31 mouse cellular contexts compared by ENCODE assay signal in the genomic region with DNA sequence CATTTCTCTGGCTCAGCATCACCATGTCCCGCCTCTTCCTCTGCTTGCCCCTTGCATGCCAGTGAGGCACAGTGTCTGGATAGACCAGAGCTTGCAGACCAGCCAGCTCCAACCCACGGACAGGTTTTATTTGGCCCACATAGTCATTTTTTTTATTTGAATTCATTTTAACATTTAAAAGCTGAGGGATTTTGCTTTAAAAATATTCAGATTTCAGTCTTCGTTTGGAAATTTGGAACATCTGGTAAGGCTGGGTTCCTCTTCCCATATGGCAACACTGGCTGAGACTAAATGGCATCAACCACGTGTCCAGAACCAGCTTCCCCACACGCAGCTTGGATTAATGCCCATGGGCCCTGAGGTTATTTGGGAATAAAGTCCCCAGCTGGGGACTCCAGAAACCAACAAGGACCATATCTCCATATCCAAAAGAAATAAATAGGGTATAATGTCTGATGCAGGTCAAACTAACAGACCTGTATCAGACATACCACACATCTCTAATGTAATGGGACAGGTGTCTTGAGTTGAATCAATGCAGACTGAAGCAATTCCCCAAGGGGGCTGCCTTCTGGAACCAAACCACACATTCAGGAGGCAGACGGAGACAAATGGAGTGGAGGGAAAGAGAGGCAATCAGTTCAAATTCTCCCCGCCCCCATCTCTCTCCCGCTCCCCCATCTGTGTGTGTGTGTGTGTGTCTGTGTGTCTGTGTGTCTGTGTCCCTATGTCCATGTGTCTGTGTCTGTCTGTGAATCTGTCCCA. TPM values are rescaled to one million over a fixed set of nuclear protein-coding genes. Genes with fewer than 3 reads are reported as not detected.
DNase-seq lines count a peak whose midpoint lies in the region; ATAC-seq lines count a peak whose summit lies in the region.
"Had no signal": no experiment of that assay in that cellular context is flagged by ENCODE, and none has a peak within 500 bp of the region (broad histone marks: within the 10 kb centered on the region; RNA-seq: fewer than 3 reads in every experiment).

No protein-coding gene starts in this region.

- peaks cover 36% of the 10 kb centered on the region for H3K4me1 ChIP-seq in hindbrain, embryonic 13.5 days (replicated peaks)
- no peaks in the 10 kb centered on the region; the same call in none of the 2 replicates for H3K4me1 ChIP-seq in hindbrain, embryonic 11.5 days (replicated peaks; ENCODE audit: control insufficient read depth, insufficient read depth, low read length)
- peaks cover 43% of the 10 kb centered on the region for H3K4me1 ChIP-seq in neural tube, embryonic 13.5 days (replicated peaks)

- ATAC-seq in cerebellum, adult (ENCODE audit: insufficient number of reproducible peaks, low FRiP score, low TSS enrichment) = no peak
- ATAC-seq in hindbrain, embryonic 13.5 days (ENCODE audit: low FRiP score) = no peak
- no peak for ATAC-seq in hindbrain, embryonic 11.5 days (ENCODE audit: low FRiP score)
- ATAC-seq in neural tube, embryonic 13.5 days (ENCODE audit: low read depth) = no peak
- ATAC-seq: activated CD4-positive, CD25-positive, alpha-beta regulatory T cell, adult 4 months; forebrain, embryonic 16.5 days; inflammation-experienced regulatory T-cells, adult 6 months; midbrain, embryonic 15.5 days had no signal

- no peaks in the 10 kb centered on the region for H3K36me3 ChIP-seq in hindbrain, embryonic 13.5 days
- H3K36me3 ChIP-seq in hindbrain, embryonic 11.5 days (ENCODE audit: control insufficient read depth, insufficient read depth, low read length) = no peaks in the 10 kb centered on the region
- H3K36me3 ChIP-seq in neural tube, embryonic 13.5 days = no peaks in the 10 kb centered on the region
- H3K36me3 ChIP-seq: embryonic facial prominence, embryonic 13.5 days; heart, embryonic 12.5 days; hindbrain, embryonic 15.5 days; kidney, embryonic 15.5 days; limb, embryonic 12.5 days; liver, embryonic 15.5 days; midbrain, embryonic 15.5 days had no signal

- 0 out of 2 replicates have a peak overlapping the region, but pooled peaks have one; percentile 30 for H3K27ac ChIP-seq in hindbrain, embryonic 13.5 days
- no peak overlapping the region for H3K27ac ChIP-seq in hindbrain, embryonic 11.5 days (ENCODE audit: low read depth, low read length)
- peak overlapping the region; percentile 24; the same call in 1 of the 2 replicates for H3K27ac ChIP-seq in neural tube, embryonic 13.5 days (replicated peaks)
- H3K27ac ChIP-seq: embryonic facial prominence, embryonic 13.5 days; forebrain, embryonic 10.5 days; hindbrain, embryonic 15.5 days; kidney, embryonic 15.5 days; limb, embryonic 12.5 days; liver, embryonic 15.5 days; midbrain, embryonic 15.5 days had no signal

- H3K9me3 ChIP-seq in hindbrain, embryonic 13.5 days = no peaks in the 10 kb centered on the region
- H3K9me3 ChIP-seq in hindbrain, embryonic 11.5 days (ENCODE audit: control insufficient read depth, low read length) = no peaks in the 10 kb centered on the region
- H3K9me3 ChIP-seq in neural tube, embryonic 13.5 days = no peaks in the 10 kb centered on the region
- H3K9me3 ChIP-seq: embryonic facial prominence, embryonic 13.5 days; forebrain, embryonic 10.5 days; heart, embryonic 12.5 days; hindbrain, embryonic 15.5 days; kidney, embryonic 15.5 days; limb, embryonic 12.5 days; liver, embryonic 15.5 days; midbrain, embryonic 15.5 days had no signal

- 55% methylated on average over 8 of the region's 8 CpGs for WGBS in hindbrain, embryonic 13.5 days
- WGBS in hindbrain, embryonic 11.5 days = 66% methylated on average over 8 of the region's 8 CpGs
- WGBS in neural tube, embryonic 13.5 days = 53% methylated on average over 8 of the region's 8 CpGs

- no peak overlapping the region for H3K4me3 ChIP-seq in hindbrain, embryonic 13.5 days
- H3K4me3 ChIP-seq in hindbrain, embryonic 11.5 days (ENCODE audit: low read depth, low read length) = no peak overlapping the region
- no peak overlapping the region for H3K4me3 ChIP-seq in neural tube, embryonic 13.5 days
- H3K4me3 ChIP-seq: embryonic facial prominence, embryonic 13.5 days; forebrain, embryonic 10.5 days; heart, embryonic 12.5 days; hindbrain, embryonic 15.5 days; kidney, embryonic 15.5 days; limb, embryonic 12.5 days; liver, embryonic 15.5 days; midbrain, embryonic 15.5 days had no signal

- no peak overlapping the region for H3K4me2 ChIP-seq in hindbrain, embryonic 13.5 days
- H3K4me2 ChIP-seq in hindbrain, embryonic 11.5 days (replicated peaks; ENCODE audit: low read depth, low read length) = no peak overlapping the region
- H3K4me2 ChIP-seq in neural tube, embryonic 13.5 days = no peak overlapping the region
- H3K4me2 ChIP-seq: embryonic facial prominence, embryonic 13.5 days; heart, embryonic 12.5 days; hindbrain, embryonic 15.5 days; kidney, embryonic 15.5 days; limb, embryonic 12.5 days; liver, embryonic 15.5 days; lung, embryonic 14.5 days; midbrain, embryonic 15.5 days had no signal

- no peak overlapping the region for H3K9ac ChIP-seq in hindbrain, embryonic 13.5 days
- H3K9ac ChIP-seq in hindbrain, embryonic 11.5 days (ENCODE audit: low read depth, low read length) = no peak overlapping the region
- no peak overlapping the region for H3K9ac ChIP-seq in neural tube, embryonic 13.5 days
- H3K9ac ChIP-seq: embryonic facial prominence, embryonic 13.5 days; heart, embryonic 12.5 days; hindbrain, embryonic 15.5 days; kidney, embryonic 15.5 days; limb, embryonic 12.5 days; liver, embryonic 15.5 days; lung, embryonic 14.5 days; midbrain, embryonic 15.5 days had no signal

- DNase-seq in cerebellum, adult 11-12 months = peak; percentile 16
- no peak for DNase-seq in hindbrain, embryonic 11.5 days (ENCODE audit: low spot score)
- DNase-seq in neural tube, embryonic 10.5 days (ENCODE audit: extremely low spot score, low spot score) = no peak
- DNase-seq in left cerebral cortex, postnatal 4 days = peak; percentile 43
- no peak for DNase-seq in heart, adult 8-10 months (ENCODE audit: low spot score)
- DNase-seq: adrenal gland, adult 2 months; adrenal gland, postnatal 36 days; cerebellum, adult 9-11 months; gastrocnemius, postnatal 14 days; heart, postnatal 4 days; kidney, adult 18-20 months; kidney, postnatal 36 days; lung, embryonic 14.5 days; lung, postnatal 14 days had no signal

- intact Hi-C loops in left cerebral cortex, postnatal 4 days (cut with DNase I) = no loop called here

- H3K27me3 ChIP-seq in hindbrain, embryonic 13.5 days = no peaks in the 10 kb centered on the region
- H3K27me3 ChIP-seq in hindbrain, embryonic 11.5 days (ENCODE audit: control insufficient read depth, insufficient read depth, low read length) = no peaks in the 10 kb centered on the region
- H3K27me3 ChIP-seq in neural tube, embryonic 13.5 days = no peaks in the 10 kb centered on the region
- H3K27me3 ChIP-seq: CH12.LX; hindbrain, embryonic 15.5 days; midbrain, embryonic 15.5 days had no signal

RNA-seq across cellular contexts. Expression of gene Ttyh1, which starts 2.0 kb away (rescaled TPM):
- 132 and 138 TPM in 2 replicates for polyA plus RNA-seq in hindbrain, embryonic 13.5 days (2015; fragmentation: Nextera tagmentation; extraction: Ambion mirVana)
- 61.0 and 66.6 TPM in 2 replicates for polyA plus RNA-seq in hindbrain, embryonic 11.5 days (2014; fragmentation: Nextera tagmentation; extraction: Ambion mirVana)
- polyA plus RNA-seq in neural tube, embryonic 13.5 days (2015; fragmentation: Nextera tagmentation; extraction: Ambion mirVana) = 137 and 141 TPM in 2 replicates
- 100 to 1,000 TPM; 292 to 311 TPM for total RNA-seq in left cerebral cortex, postnatal 4 days (2021)
- total RNA-seq in heart, adult 8-10 months (2022) = 1 to 10 TPM in 2 of 4 experiments, under 1 TPM in 2; 0.79 to 1.7 (median 0.95) TPM
- total RNA-seq: common myeloid progenitor, adult 5-6 weeks had no signal

RNA-seq across cellular contexts. Expression of gene Leng8, which starts 19.6 kb away (rescaled TPM):
- polyA plus RNA-seq in hindbrain, embryonic 13.5 days (2015; fragmentation: Nextera tagmentation; extraction: Ambion mirVana) = 77.0 and 79.4 TPM in 2 replicates
- polyA plus RNA-seq in hindbrain, embryonic 11.5 days (2014; fragmentation: Nextera tagmentation; extraction: Ambion mirVana) = 45.3 and 54.4 TPM in 2 replicates
- polyA plus RNA-seq in neural tube, embryonic 13.5 days (2015; fragmentation: Nextera tagmentation; extraction: Ambion mirVana) = 78.0 and 79.6 TPM in 2 replicates
- 100 to 1,000 TPM; 167 to 177 TPM for total RNA-seq in left cerebral cortex, postnatal 4 days (2021)
- 10 to 100 TPM; 27.1 to 49.5 (median 38.6) TPM for total RNA-seq in heart, adult 8-10 months (2022)

RNA-seq across cellular contexts. Expression of gene Leng9, which starts 32.9 kb away (rescaled TPM):
- polyA plus RNA-seq in hindbrain, embryonic 13.5 days (2015; fragmentation: Nextera tagmentation; extraction: Ambion mirVana) = 4.7 TPM in 2 replicates
- polyA plus RNA-seq in hindbrain, embryonic 11.5 days (2014; fragmentation: Nextera tagmentation; extraction: Ambion mirVana) = 1.9 TPM in 2 replicates
- polyA plus RNA-seq in neural tube, embryonic 13.5 days (2015; fragmentation: Nextera tagmentation; extraction: Ambion mirVana) = 4.6 TPM in 2 replicates
- total RNA-seq in left cerebral cortex, postnatal 4 days (2021) = 1 to 10 TPM; 5.3 to 5.5 TPM
- total RNA-seq in heart, adult 8-10 months (2022) = 1 to 10 TPM; 2.8 to 3.7 (median 3.6) TPM

RNA-seq across cellular contexts. Expression of gene Cdc42ep5, which starts 47.4 kb away (rescaled TPM):
- 8.4 and 10.1 TPM in 2 replicates for polyA plus RNA-seq in hindbrain, embryonic 13.5 days (2015; fragmentation: Nextera tagmentation; extraction: Ambion mirVana)
- 19.9 and 20.7 TPM in 2 replicates for polyA plus RNA-seq in hindbrain, embryonic 11.5 days (2014; fragmentation: Nextera tagmentation; extraction: Ambion mirVana)
- polyA plus RNA-seq in neural tube, embryonic 13.5 days (2015; fragmentation: Nextera tagmentation; extraction: Ambion mirVana) = 8.6 and 8.9 TPM in 2 replicates
- 1 to 10 TPM; 3.0 to 4.0 TPM for total RNA-seq in left cerebral cortex, postnatal 4 days (2021)
- 1 to 10 TPM; 3.8 to 7.5 (median 4.6) TPM for total RNA-seq in heart, adult 8-10 months (2022)
- polyA plus RNA-seq: activated CD4-positive, CD25-positive, alpha-beta regulatory T cell, adult 4 months; inflammation-experienced regulatory T-cells, adult 6 months had no signal

RNA-seq across cellular contexts. Expression of gene Lair1, which starts 54.2 kb away (rescaled TPM):
- 2.8 and 4.1 TPM in 2 replicates for polyA plus RNA-seq in hindbrain, embryonic 13.5 days (2015; fragmentation: Nextera tagmentation; extraction: Ambion mirVana)
- 2.6 and 3.0 TPM in 2 replicates for polyA plus RNA-seq in hindbrain, embryonic 11.5 days (2014; fragmentation: Nextera tagmentation; extraction: Ambion mirVana)
- 2.5 and 2.9 TPM in 2 replicates for polyA plus RNA-seq in neural tube, embryonic 13.5 days (2015; fragmentation: Nextera tagmentation; extraction: Ambion mirVana)
- total RNA-seq in left cerebral cortex, postnatal 4 days (2021) = 1 to 10 TPM; 1.9 to 2.1 TPM
- total RNA-seq in heart, adult 8-10 months (2022) = 1 to 10 TPM in 3 of 4 experiments, under 1 TPM in 1; 0.84 to 2.0 (median 1.7) TPM
- polyA plus RNA-seq: C2C12 had no signal

Comparison
In these comparisons a context has a peak if more than half of its experiments do, and no peak if none do; other contexts are left out.
1. DNase-seq: peak in cerebellum, adult 11-12 months (single experiment) and left cerebral cortex, postnatal 4 days (single experiment); none in hindbrain, embryonic 11.5 days (single experiment), neural tube, embryonic 10.5 days (single experiment) and heart, adult 8-10 months (single experiment).